13 mouse cellular contexts compared by ENCODE assay signal in genomic region chr7:112241211-112241944, GRCm38 (mm10). TPM values are rescaled to one million over a fixed set of nuclear protein-coding genes. Genes with fewer than 3 reads are reported as not detected.
DNase-seq lines count a peak whose midpoint lies in the region; ATAC-seq and TF ChIP-seq lines count a peak whose summit lies in the region.
"Had no signal": no experiment of that assay in that cellular context is flagged by ENCODE, and none has a peak within 500 bp of the region (broad histone marks: within the 10 kb centered on the region; RNA-seq: fewer than 3 reads in every experiment).

No protein-coding gene starts in this region.

- no peak for TF ChIP-seq CTCF in olfactory bulb, adult 2 months (IDR thresholded peaks at IDR 0.05; ENCODE audit: insufficient read depth, low read depth, low read length)

- no peak overlapping the region for H3K9ac ChIP-seq in forebrain, embryonic 15.5 days (replicated peaks)
- H3K9ac ChIP-seq: liver, embryonic 14.5 days had no signal

- peak; percentile 69 for ATAC-seq in forebrain, embryonic 15.5 days (replicated peaks)
- ATAC-seq: Patski had no signal

- TF ChIP-seq POLR2A in olfactory bulb, adult 2 months (IDR thresholded peaks at IDR 0.05; ENCODE audit: insufficient read depth, low read depth, low read length) = no peak

- H3K4me2 ChIP-seq in forebrain, embryonic 15.5 days (replicated peaks) = no peak overlapping the region

- no peaks in the 10 kb centered on the region for H3K36me3 ChIP-seq in forebrain, embryonic 15.5 days
- H3K36me3 ChIP-seq in forebrain, embryonic 10.5 days (replicated peaks) = no peaks in the 10 kb centered on the region
- H3K36me3 ChIP-seq: midbrain, embryonic 10.5 days had no signal

- H3K9me3 ChIP-seq in forebrain, embryonic 15.5 days = no peaks in the 10 kb centered on the region
- H3K9me3 ChIP-seq in forebrain, embryonic 10.5 days = no peaks in the 10 kb centered on the region
- H3K9me3 ChIP-seq: midbrain, embryonic 10.5 days had no signal

- WGBS in forebrain, embryonic 15.5 days = 42% methylated on average over 8 of the region's 8 CpGs
- WGBS in forebrain, embryonic 10.5 days = 66% methylated on average over 8 of the region's 8 CpGs
- 41% methylated on average over 8 of the region's 8 CpGs for WGBS in olfactory bulb, adult 2 months

- peak overlapping the region; percentile 64 for H3K27ac ChIP-seq in forebrain, embryonic 15.5 days (replicated peaks)
- no peak overlapping the region for H3K27ac ChIP-seq in forebrain, embryonic 10.5 days
- H3K27ac ChIP-seq in olfactory bulb, adult 2 months (ENCODE audit: insufficient read depth, low read depth, low read length) = peak overlapping the region; percentile 6; the same call in 1 of the 2 replicates
- H3K27ac ChIP-seq: liver, embryonic 14.5 days had no signal

- H3K4me1 ChIP-seq in forebrain, embryonic 15.5 days = peaks cover 12% of the 10 kb centered on the region
- H3K4me1 ChIP-seq in forebrain, embryonic 10.5 days = peaks cover 19% of the 10 kb centered on the region
- peaks cover 33% of the 10 kb centered on the region for H3K4me1 ChIP-seq in olfactory bulb, adult 2 months (ENCODE audit: control insufficient read depth, insufficient read depth, low read length)

- DNase-seq in forebrain, embryonic 10.5 days (ENCODE audit: extremely low spot score, low spot score) = no peak
- DNase-seq in left cerebral cortex, adult 18-20 months (ENCODE audit: low spot score in 2 of 2) = peak; percentile 75 to 85
- DNase-seq in left cerebral cortex, adult 11 months (ENCODE audit: low spot score) = no peak
- DNase-seq in cerebellum, postnatal 36 days = peak; percentile 55 to 65
- DNase-seq in thymus, adult 18-20 months = no peak
- no peak for DNase-seq in embryo, embryonic 10 days (ENCODE audit: low spot score)
- DNase-seq: kidney, postnatal 36 days had no signal

- no peak overlapping the region for H3K4me3 ChIP-seq in forebrain, embryonic 15.5 days
- H3K4me3 ChIP-seq in forebrain, embryonic 10.5 days = no peak overlapping the region
- no peak overlapping the region for H3K4me3 ChIP-seq in olfactory bulb, adult 2 months (ENCODE audit: insufficient read depth, low read depth, low read length)
- H3K4me3 ChIP-seq: erythroblast, embryonic 14.5 days; midbrain, embryonic 10.5 days had no signal

- H3K27me3 ChIP-seq in forebrain, embryonic 15.5 days = no peaks in the 10 kb centered on the region
- peaks cover 8% of the 10 kb centered on the region; the same call in 1 of the 2 replicates for H3K27me3 ChIP-seq in forebrain, embryonic 10.5 days (ENCODE audit: poor library complexity, severe bottlenecking)
- H3K27me3 ChIP-seq: Patski had no signal

RNA-seq across cellular contexts. Expression of gene Mical2, which starts 15.7 kb away (rescaled TPM):
- polyA plus RNA-seq in forebrain, embryonic 15.5 days (2015; fragmentation: Nextera tagmentation; extraction: Ambion mirVana) = 5.9 and 7.0 TPM in 2 replicates
- polyA plus RNA-seq in forebrain, embryonic 10.5 days (2016; fragmentation: Nextera tagmentation; extraction: Ambion mirVana) = 0.87 and 0.88 TPM in 2 replicates
- total RNA-seq in left cerebral cortex, adult 18-20 months (2021) = 100 to 1,000 TPM; 503 to 562 TPM
- polyA plus RNA-seq in olfactory bulb, adult 2 months (2012; ENCODE audit: insufficient read depth, insufficient read length, low replicate concordance, missing spikeins) = 155 TPM in 1 of 2 replicates, not detected in the other
- polyA plus RNA-seq: erythroblast, embryonic 14.5 days had no signal

Comparison
In these comparisons a context has a peak if more than half of its experiments do, and no peak if none do; other contexts are left out.
1. DNase-seq: peak in left cerebral cortex, adult 18-20 months (2 of 2) and cerebellum, postnatal 36 days (2 of 2); none in forebrain, embryonic 10.5 days (single experiment), left cerebral cortex, adult 11 months (single experiment), thymus, adult 18-20 months (0 of 2) and embryo, embryonic 10 days (single experiment).